Comparison of ENCODE assay signal across 10 mouse cellular contexts in the genomic region with DNA sequence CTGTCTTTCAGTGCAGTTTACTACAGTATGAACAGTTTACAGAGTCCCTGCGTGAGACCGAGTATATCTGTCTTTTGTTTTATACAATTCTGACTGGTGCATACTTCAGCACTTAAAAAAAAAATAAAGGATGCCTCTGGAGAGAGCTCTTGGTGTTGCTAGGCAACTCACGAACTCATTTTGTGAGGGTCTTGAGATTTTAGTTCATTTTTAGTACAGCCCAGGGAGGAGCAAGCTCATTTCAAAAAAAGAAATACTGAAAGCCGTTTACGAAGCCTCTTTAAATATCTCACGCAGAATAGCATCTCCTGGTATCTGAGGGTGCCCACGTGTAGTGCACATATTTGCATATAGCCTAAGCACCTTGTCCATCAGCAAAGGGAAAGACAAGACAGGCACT. TPM values are rescaled to one million over a fixed set of nuclear protein-coding genes. Genes with fewer than 3 reads are reported as not detected.
DNase-seq lines count a peak whose midpoint lies in the region; ATAC-seq and TF ChIP-seq lines count a peak whose summit lies in the region.
"Had no signal": no experiment of that assay in that cellular context is flagged by ENCODE, and none has a peak within 500 bp of the region (broad histone marks: within the 10 kb centered on the region; RNA-seq: fewer than 3 reads in every experiment).

No protein-coding gene starts in this region.

- ATAC-seq in frontal cortex, adult (ENCODE audit: low TSS enrichment): peak; percentile 61
- peak; percentile 60; the same call in 1 of the 2 replicates for ATAC-seq in hindbrain, embryonic 11.5 days (ENCODE audit: low FRiP score)
- peak; percentile 47; the same call in 1 of the 2 replicates for ATAC-seq in midbrain, postnatal 0 days (ENCODE audit: low FRiP score)

- no peaks in the 10 kb centered on the region for H3K27me3 ChIP-seq in hindbrain, embryonic 11.5 days (ENCODE audit: control insufficient read depth, insufficient read depth, low read length)
- H3K27me3 ChIP-seq in midbrain, postnatal 0 days (ENCODE audit: insufficient read depth, low read length): no peaks in the 10 kb centered on the region

- H3K4me2 ChIP-seq in hindbrain, embryonic 11.5 days (replicated peaks; ENCODE audit: low read depth, low read length): no peak overlapping the region
- peak overlapping the region; percentile 39 for H3K4me2 ChIP-seq in midbrain, postnatal 0 days (ENCODE audit: low read depth, low read length, poor library complexity, severe bottlenecking)

- no peak for TF ChIP-seq CTCF in midbrain, postnatal 0 days (IDR thresholded peaks at IDR 0.05)

- H3K27ac ChIP-seq in hindbrain, embryonic 11.5 days (ENCODE audit: low read depth, low read length): no peak overlapping the region
- peak overlapping the region; percentile 8 for H3K27ac ChIP-seq in midbrain, postnatal 0 days (ENCODE audit: low read depth, low read length)
- H3K27ac ChIP-seq: liver, embryonic 14.5 days had no signal

- peaks cover 4% of the 10 kb centered on the region; the same call in 1 of the 2 replicates for H3K4me1 ChIP-seq in hindbrain, embryonic 11.5 days (replicated peaks; ENCODE audit: control insufficient read depth, insufficient read depth, low read length)
- H3K4me1 ChIP-seq in midbrain, postnatal 0 days (ENCODE audit: insufficient read depth, low read length): no peaks in the 10 kb centered on the region; the same call in 1 of the 2 replicates

- no peak overlapping the region for H3K4me3 ChIP-seq in hindbrain, embryonic 11.5 days (ENCODE audit: low read depth, low read length)
- 0 out of 2 replicates have a peak overlapping the region, but pooled peaks have one; percentile 1 for H3K4me3 ChIP-seq in midbrain, postnatal 0 days (ENCODE audit: low read depth, low read length)

- DNase-seq in frontal cortex, postnatal 25 days (ENCODE audit: low spot score in 2 of 2): no peak
- peak; percentile 28 to 81 for DNase-seq in left cerebral cortex, postnatal 25 days (ENCODE audit: low spot score in 2 of 2)
- DNase-seq in left cerebral cortex, postnatal 36 days (ENCODE audit: low spot score in 2 of 2): no peak
- no peak for DNase-seq in hindbrain, embryonic 11.5 days (ENCODE audit: low spot score)
- peak; percentile 51 for DNase-seq in midbrain, postnatal 0 days (ENCODE audit: low spot score)
- no peak for DNase-seq in cerebellum, postnatal 36 days
- DNase-seq in B cell, adult 2 months: no peak

- no peaks in the 10 kb centered on the region for H3K9me3 ChIP-seq in hindbrain, embryonic 11.5 days (ENCODE audit: control insufficient read depth, low read length)
- H3K9me3 ChIP-seq in midbrain, postnatal 0 days (ENCODE audit: low read length): no peaks in the 10 kb centered on the region

- no peak overlapping the region for H3K9ac ChIP-seq in hindbrain, embryonic 11.5 days (ENCODE audit: low read depth, low read length)
- H3K9ac ChIP-seq in midbrain, postnatal 0 days (replicated peaks; ENCODE audit: low read length, poor library complexity, severe bottlenecking): no peak overlapping the region
- H3K9ac ChIP-seq: liver, embryonic 14.5 days had no signal

- WGBS in hindbrain, embryonic 11.5 days: 23% methylated on average over 7 of the region's 7 CpGs
- 2% methylated on average over 7 of the region's 7 CpGs for WGBS in midbrain, postnatal 0 days

- no peaks in the 10 kb centered on the region for H3K36me3 ChIP-seq in hindbrain, embryonic 11.5 days (ENCODE audit: control insufficient read depth, insufficient read depth, low read length)
- H3K36me3 ChIP-seq in midbrain, postnatal 0 days (ENCODE audit: insufficient read depth, low read length): peaks cover 15% of the 10 kb centered on the region

- intact Hi-C loops in left cerebral cortex, postnatal 25 days (cut with DNase I): no loop called here
- intact Hi-C loops in left cerebral cortex, postnatal 36 days (cut with DNase I): no loop called here

RNA-seq across cellular contexts. Expression of a gene that starts 20.9 kb away (rescaled TPM):
- 10 to 100 TPM; 33.8 to 34.1 TPM for total RNA-seq in left cerebral cortex, postnatal 25 days (2021)
- total RNA-seq in left cerebral cortex, postnatal 36 days (2021): 10 to 100 TPM; 27.6 to 30.6 TPM
- polyA plus RNA-seq in hindbrain, embryonic 11.5 days (2014; fragmentation: Nextera tagmentation; extraction: Ambion mirVana): 64.7 and 70.1 TPM in 2 replicates
- total RNA-seq in midbrain, postnatal 0 days (2014; rRNA removed): 346 and 458 TPM in 2 replicates
- polyA plus RNA-seq in midbrain, postnatal 0 days (2015; fragmentation: Nextera tagmentation; extraction: Ambion mirVana): 167 and 178 TPM in 2 replicates
- total RNA-seq: MEL had no signal

RNA-seq across cellular contexts. Expression of a gene that starts 54.9 kb away (rescaled TPM):
- total RNA-seq in left cerebral cortex, postnatal 25 days (2021): 10 to 100 TPM; 13.3 to 16.3 TPM
- total RNA-seq in left cerebral cortex, postnatal 36 days (2021): 10 to 100 TPM; 12.1 to 13.9 TPM
- 43.7 and 45.8 TPM in 2 replicates for polyA plus RNA-seq in hindbrain, embryonic 11.5 days (2014; fragmentation: Nextera tagmentation; extraction: Ambion mirVana)
- 10.2 and 10.6 TPM in 2 replicates for total RNA-seq in midbrain, postnatal 0 days (2014; rRNA removed)
- polyA plus RNA-seq in midbrain, postnatal 0 days (2015; fragmentation: Nextera tagmentation; extraction: Ambion mirVana): 16.5 and 19.8 TPM in 2 replicates

Comparison
In these comparisons a context has a peak if more than half of its experiments do, and no peak if none do; other contexts are left out.
1. DNase-seq: peak in left cerebral cortex, postnatal 25 days (2 of 2) and midbrain, postnatal 0 days (single experiment); none in frontal cortex, postnatal 25 days (0 of 2), left cerebral cortex, postnatal 36 days (0 of 2), hindbrain, embryonic 11.5 days (single experiment), cerebellum, postnatal 36 days (0 of 2) and B cell, adult 2 months (0 of 2).
2. Peak in every context shown above with its lines, with median percentiles within 50 percentile points of each other: ATAC-seq.